Mouse (Mus musculus): ENCODE measurements at regions not wholly inside any gene's neighbourhood (a gene's known extent, or its start where the extent isn't known, plus 50 kb on each side); places are given as distances from the start of the nearest gene placed in this dataset.

DNA sequence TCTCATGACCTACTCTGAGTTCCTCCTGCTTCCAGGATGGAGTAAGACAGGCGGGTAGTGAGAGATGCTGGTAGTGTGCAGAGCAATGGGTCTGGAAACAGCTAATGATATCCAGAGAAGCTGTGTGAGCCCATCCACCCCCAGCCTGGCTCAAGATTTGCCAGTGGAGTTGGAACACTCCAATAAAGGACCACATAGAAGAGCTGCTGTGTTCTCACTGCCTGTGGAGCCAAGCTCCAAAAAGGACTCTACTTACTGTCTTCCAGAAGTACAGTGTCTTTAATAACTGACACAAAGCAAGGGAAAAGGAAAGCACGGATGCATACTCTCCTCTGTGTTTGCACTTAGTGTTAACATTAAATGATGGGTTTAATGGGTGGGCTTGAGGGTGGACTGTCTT lies 138.0 kb upstream of the Dnajc19 start:
- CTCF ChIA-PET = no interaction called here
- POLR2A ChIA-PET = interaction anchor here in 1 of 4 experiments (0.6 kb wide), 1 partner anchor 859 kb away, joined by 4 read pairs; no protein-coding TSS in a partner anchor

DNA sequence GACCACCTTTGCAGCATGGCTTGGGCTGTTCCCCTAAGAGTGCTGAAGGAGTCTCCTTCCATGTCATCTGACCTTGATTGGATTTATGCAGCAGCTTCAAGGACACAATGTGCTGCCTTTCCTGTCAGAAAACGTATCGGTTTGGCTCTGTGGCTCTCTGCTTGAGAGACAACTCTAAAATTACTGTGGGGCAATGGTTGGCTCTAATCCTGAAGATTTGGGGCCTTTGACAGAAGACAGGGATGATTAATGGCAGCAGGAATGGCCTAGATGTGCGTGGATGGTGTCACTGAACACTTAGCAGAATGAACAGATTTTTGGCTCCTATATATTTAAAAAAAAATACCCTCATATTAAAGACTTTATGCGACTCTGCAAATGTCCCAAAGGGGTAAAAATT lies 136.8 kb upstream of the Dnajc19 start:
- CTCF ChIA-PET = no interaction called here
- POLR2A ChIA-PET = interaction anchor here in 1 of 4 experiments (1.6 kb wide), 1 partner anchor 21 kb away, joined by 3 read pairs; no protein-coding TSS in a partner anchor

DNA sequence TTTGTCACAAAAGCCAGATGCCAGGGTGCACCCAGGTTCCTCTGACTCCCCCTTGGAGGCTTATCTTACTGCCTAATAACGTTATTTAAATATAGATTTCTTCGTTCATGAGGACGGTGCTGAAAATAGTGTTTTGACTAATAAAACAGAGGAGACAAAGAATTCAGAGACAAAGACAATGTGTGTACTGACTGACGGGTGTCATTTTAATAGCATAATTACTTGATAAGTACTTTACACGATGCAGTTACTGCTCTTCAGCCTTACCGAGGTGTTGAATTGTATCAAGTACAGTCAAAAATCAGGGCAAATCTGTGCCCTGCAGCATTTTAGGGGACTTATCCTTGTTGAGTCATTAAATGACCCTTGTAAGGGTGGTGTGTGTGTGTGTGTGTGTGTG lies 133.1 kb upstream of the Dnajc19 start:
- ChIA-PET CTCF (no interaction called here), POLR2A (no interaction called here)

DNA sequence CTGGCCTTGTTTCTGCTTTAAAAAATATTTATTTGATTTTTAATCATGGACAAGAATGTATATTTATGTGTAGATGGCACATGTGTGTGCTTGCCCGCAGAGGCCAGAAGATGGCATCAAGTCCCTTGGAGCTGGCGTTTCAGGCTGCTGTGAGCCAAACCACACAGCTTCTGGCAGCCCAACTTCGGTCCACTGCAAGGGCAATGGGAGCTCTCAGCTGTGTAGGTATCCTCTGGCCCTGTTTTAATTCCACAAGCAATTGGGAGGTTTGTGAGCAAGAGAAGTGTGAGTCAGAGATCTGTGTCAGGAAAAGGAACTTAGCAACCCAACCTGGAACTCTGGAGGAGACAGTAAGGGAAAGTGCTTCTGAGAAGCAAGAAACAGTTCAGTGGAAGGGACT lies 125.3 kb upstream of the Dnajc19 start:
- POLR2A ChIA-PET = no interaction called here

DNA sequence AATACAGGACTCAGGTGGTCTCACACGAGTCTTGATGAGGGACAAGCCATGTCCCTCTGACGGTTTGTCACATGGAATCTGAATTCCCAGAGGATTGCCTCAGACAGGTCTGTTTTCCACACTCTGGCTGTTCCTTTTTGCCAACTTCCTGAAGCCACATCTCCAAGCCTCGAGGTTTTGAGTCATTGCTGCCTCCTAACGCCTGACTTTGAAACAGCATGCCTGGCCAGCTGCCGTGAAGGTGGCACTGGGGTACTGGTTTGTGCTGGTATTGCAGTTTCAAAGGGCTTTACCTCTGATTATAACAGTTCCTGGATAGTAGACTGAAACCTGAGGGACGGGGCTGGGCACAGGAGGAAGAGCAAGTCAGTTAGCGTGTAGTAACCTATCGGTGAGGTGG lies 117.1 kb upstream of the Dnajc19 start:
- ChIA-PET CTCF (interaction anchor here in 1 of 4 experiments (0.8 kb wide), 1 partner anchor 1556 kb away, joined by 6 read pairs; the partner anchor contains the start of gene Atp11b), POLR2A (no interaction called here)

More for the DNA sequence above, 125.3 kb upstream of the Dnajc19 start:
- CTCF ChIA-PET = interaction anchor here in 1 of 4 experiments (0.7 to 1.0 kb wide), 2 partner anchors 249 to 433 kb away, joined by 3 read pairs; no protein-coding TSS in a partner anchor

DNA sequence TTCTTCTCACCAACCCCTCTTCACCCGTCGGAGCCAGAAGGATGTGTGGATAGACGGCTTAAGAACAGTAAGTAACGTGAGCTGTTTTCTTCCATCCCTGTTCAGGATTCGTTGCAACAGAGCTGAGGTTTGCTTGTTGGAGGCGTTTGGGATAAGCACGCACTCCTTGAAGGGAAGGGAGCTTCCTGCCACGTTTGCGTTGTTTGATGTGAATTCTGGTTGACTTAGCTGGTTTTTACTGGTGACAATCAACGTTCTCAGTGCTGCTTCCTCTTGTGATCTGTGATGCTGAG lies 116.0 kb upstream of the Dnajc19 start:
- ChIA-PET POLR2A (interaction anchor here in 1 of 4 experiments (1.1 to 1.2 kb wide), 2 partner anchors 27 to 278 kb away, joined by 3 to 4 read pairs; no protein-coding TSS in a partner anchor), CTCF (interaction anchor here in 1 of 4 experiments (0.6 kb wide), 2 partner anchors 184 to 191 kb away, joined by 4 to 9 read pairs; no protein-coding TSS in a partner anchor)

DNA sequence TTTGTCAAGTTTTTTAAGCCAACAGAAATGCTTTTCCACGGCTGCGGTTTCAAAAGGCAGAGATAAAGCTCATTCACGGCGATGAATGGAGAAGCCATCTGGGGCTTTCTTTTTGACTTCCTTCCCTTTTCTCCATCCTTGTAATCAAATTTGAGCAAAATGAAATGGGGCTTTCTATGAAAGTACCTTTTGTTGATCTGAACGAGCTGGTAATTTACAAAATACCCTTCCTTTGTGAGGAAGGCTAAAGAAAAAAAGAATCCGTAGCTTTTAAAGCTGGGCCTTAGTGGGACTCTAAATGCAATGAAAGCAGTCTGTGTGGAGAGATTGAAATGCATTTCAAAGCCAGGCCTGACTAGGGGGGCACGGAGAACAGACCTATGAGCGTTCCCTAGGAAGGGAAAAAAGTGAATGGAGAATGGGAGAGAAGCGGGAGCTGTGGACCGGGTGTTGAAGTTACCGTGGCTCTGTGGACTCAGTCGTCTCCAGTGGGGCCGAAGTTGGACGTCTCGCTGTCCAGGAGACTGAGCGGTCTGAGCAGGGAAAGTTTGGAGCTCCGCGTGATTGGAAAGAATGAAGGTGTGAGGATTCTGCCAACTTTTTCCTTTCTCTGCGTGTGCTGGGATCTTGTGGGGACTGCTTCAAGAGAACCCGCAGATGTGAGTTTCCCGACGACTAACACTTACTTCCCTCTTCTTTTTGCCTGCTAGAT lies 115.5 kb upstream of the Dnajc19 start:
- ChIA-PET POLR2A (interaction anchor here in 1 of 4 experiments (0.6 to 1.2 kb wide), 4 partner anchors 10 to 278 kb away, joined by 3 to 4 read pairs (median 3); no protein-coding TSS in a partner anchor), CTCF (interaction anchor here in 1 of 4 experiments (0.6 kb wide), 2 partner anchors 183 to 191 kb away, joined by 4 to 9 read pairs; no protein-coding TSS in a partner anchor)

DNA sequence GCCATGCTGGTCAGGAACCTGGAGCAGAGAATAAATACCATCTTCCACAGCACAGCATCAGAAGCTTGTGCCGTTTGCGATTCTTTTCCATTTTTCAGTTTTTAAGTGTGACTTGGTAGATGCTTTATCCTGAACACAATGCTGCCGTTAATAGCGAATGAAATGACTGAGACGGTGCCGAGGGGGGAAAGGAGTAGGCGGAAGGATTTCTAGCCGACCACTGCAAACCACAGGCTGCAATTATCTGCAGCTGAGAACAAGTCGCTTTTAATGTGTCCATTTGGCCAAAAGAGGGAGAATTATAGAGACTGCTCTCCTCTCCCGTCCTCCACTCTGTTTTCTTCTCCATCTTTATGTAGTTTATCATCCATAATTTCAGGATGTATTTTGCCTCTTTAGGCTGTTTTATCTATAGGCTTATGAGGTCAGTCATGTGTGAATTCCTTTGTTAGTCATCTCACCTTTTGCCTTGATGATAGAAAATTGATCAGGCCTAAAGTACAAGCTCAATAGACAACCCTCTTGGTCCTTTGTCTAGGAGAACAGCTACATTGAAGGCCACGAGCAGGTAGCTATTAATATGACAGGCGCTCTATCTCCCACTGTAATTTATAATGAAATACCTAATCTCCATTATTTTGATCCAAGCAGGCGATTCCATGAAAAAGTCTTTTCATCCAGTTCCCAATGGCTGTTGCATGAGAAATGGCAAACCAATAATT lies 114.8 kb upstream of the Dnajc19 start:
- ChIA-PET CTCF (interaction anchor here in 1 of 4 experiments (0.6 kb wide), 1 partner anchor 379 kb away, joined by 6 read pairs; no protein-coding TSS in a partner anchor), POLR2A (interaction anchor here in 1 of 4 experiments (0.6 to 0.9 kb wide), 2 partner anchors 11 to 21 kb away, joined by 3 read pairs; no protein-coding TSS in a partner anchor)

DNA sequence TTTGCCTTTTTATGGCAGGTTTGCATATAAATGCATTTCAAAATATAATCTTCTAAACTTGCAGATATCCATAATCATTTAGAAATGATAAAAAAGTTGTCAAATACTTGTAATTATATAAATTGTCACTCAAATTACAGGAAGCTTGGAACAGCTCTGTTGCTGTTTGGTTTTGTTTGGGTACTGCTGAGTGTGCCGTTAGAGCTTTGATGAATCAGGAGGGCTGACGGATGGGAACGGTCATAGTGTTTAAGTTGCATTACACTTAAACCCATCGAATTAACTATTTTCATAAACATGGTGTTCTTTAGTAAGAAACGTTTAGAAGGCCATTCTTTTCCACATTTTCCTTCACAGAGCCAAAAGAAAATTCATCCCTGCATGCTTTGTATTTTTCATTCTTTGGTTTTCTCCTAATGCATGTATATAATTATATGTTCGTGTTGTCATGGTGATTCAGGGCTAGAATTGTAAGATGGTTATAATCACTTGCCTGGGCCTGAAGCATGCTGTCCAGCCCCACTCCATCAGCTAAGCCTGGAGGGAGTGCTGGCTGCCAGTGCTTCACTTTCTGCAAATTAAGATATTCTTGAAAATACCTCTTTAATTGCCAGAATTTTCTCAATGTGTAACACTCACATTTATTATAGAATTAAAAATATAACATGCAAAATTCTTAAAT lies 92.4 kb upstream of the Dnajc19 start:
- CTCF ChIA-PET = no interaction called here

DNA sequence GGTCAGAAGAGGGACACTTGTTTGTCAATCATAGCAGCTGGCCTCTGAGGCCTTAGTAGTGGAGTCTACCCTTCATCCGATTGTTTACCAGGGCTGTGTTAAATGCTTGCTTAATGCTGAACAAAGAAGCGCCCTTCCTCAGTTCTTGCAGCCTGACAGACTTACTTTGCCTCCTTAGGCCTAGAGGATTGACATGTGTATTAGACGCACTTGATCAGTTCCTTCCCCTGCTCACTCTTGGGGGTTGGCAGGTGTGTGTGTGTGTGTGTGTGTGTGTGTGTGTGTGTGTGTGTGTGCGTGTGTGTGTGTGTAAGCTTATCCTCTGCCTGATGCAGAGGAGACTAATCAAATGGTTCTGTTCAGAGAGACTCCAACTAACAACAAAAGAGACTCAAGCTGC lies 91.8 kb upstream of the Dnajc19 start:
- ChIA-PET CTCF (no interaction called here), POLR2A (interaction anchor here in 1 of 4 experiments (0.7 kb wide), 1 partner anchor 142 kb away, joined by 3 read pairs; no protein-coding TSS in a partner anchor)

More for the DNA sequence above, 92.4 kb upstream of the Dnajc19 start:
- POLR2A ChIA-PET = interaction anchor here in 1 of 4 experiments (0.7 kb wide), 1 partner anchor 143 kb away, joined by 3 read pairs; no protein-coding TSS in a partner anchor

DNA sequence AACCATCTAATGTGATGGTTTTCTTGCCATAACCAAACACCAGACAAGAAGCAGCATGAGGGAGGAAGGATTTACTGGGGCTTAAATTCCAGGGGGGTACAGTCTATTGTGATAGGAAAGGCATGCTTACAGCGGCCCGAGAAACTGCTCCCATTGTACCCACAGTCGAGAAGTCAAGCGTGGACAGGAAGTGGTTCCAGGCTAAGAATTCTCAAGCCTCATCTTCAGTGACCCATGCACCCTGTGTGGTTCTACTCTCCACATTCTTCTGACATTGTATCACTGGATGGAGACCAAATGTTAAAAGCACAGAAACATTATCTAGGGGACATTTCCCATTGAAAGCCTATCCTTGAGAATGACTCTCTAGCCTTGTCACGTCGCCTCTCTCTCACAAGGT lies 90.8 kb upstream of the Dnajc19 start:
- POLR2A ChIA-PET = no interaction called here
- CTCF ChIA-PET = no interaction called here

DNA sequence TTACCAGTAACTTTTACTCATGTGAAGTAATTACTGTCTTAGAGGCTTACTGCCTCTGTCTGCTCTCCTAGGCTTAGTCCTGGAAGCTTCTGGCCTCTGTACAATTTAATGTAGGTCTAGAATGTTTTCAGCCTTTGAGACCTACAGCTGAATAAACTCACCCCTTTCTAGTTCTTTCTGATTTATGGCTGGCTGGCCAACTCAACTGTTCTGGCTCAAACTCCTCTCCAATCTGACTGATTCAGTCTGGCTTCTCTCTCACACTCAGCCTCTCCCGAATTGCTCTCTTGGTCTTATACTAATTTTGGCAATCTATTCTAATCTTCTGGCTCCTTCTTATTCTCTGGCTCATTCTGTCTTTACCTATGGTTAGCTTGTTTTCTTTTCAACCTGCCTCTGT lies 87.0 kb upstream of the Dnajc19 start:
- ChIA-PET POLR2A (no interaction called here), CTCF (no interaction called here)

DNA sequence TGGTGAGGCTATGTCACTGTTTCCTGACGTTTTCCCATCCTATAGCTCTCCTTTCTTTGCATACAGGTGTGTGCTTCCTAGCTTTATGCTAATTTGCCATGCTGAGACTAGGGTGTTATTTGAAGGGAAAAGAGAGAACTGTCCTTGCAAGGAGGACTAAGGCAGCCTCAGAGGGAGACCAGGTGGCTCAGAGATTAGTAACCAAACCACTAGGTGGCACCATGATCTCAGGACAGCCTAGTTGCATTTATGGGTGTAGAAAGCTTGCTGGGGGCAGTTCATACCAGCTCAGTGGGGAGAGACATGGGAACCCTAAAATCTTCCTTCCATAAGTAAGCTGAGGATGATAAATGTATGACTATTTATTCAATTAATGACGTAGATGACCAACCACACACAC lies 68.9 kb upstream of the Dnajc19 start:
- POLR2A ChIA-PET = interaction anchor here in 1 of 4 experiments (0.8 kb wide), 2 partner anchors 161 to 351 kb away, joined by 3 read pairs; partner anchors contain the start of gene Ttc14
- CTCF ChIA-PET = interaction anchor here (0.5 to 1.5 kb wide), 16 partner anchors 15 to 1875 kb away, joined by 3 to 8 read pairs (median 3); no protein-coding TSS in a partner anchor

DNA sequence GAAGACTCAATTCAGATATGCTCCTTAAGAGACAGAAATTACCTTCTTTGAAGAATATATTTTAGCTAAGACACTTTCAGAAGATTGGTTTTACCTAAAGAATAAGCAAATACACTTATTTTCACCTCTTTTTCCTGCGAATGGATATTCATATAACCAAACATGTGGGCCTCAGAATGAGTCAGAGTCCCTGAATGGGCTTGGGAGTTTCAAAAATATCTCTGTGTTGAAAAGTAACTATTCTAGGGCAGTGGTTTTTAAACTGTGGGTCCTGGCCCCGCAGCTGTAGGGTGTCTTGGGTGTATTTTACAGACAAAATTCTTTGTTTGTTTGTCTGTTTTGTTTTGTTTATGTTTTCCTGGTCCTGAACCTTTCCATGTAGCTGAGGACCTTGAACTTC lies 62.5 kb upstream of the Dnajc19 start:
- ChIA-PET CTCF (interaction anchor here in 1 of 4 experiments (0.6 kb wide), 1 partner anchor 1069 kb away, joined by 6 read pairs; no protein-coding TSS in a partner anchor), POLR2A (no interaction called here)

DNA sequence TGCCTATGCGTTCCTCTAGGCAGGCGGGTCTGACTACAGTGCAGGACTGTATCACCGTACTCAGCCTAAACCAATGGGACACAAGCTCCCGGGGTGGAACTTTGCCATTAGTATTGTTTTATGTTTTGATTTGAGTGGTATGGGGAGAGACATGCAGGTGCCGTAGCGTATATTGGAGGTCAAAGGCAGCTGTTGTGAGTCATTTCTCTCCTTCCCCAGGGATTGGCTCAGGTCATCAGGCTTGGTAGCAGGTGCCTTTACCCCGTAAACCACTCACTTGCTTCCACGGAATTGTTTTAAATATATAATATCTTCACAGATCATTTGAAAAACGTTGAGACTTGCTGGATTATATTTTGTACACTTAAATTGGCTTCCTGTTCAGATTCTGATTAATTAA lies 58.1 kb upstream of the Dnajc19 start:
- POLR2A ChIA-PET = no interaction called here

DNA sequence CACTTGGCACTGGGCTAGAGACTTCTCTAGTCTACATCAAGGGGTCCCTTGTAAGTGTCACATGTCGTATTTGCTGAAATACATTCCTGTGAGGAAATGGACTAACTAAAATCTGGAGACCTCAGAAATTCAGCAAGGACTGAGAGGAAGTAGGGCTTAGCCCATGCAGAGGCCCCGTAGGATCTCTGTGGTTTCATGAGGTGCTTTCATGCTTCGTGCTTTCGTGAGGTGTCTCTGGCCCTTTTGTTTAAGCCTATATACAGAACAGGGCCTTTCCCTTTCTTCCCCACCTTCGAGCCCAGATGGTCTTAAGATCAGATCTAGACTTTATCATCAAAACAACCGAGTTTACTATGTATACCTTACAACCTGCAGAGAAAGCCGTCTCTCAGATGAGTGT lies 56.9 kb upstream of the Dnajc19 start:
- POLR2A ChIA-PET = interaction anchor here in 1 of 4 experiments (0.6 kb wide), 1 partner anchor 12 kb away, joined by 3 read pairs; no protein-coding TSS in a partner anchor
- CTCF ChIA-PET = no interaction called here

More for the DNA sequence above, 58.1 kb upstream of the Dnajc19 start:
- CTCF ChIA-PET = interaction anchor here in 1 of 4 experiments (0.5 kb wide), 1 partner anchor 160 kb away, joined by 6 read pairs; no protein-coding TSS in a partner anchor

DNA sequence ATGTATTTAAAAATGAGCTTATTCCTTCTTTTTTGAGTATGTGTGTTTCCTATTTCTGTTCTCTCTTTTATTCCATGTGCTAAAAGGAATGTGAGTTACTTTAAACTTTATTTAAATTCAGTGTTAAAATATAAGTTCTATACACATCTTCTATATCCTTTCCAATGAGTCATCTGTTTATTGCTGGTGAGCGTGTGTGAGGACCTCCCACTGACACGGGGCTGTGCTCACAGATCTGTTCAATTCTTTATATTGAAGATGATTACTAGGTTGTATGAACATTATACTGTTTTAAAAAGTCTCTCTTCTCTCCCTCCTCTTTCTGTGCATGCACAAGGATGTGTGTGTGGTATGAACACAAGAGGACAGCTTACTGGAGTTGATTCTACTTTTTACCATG lies 55.3 kb upstream of the Dnajc19 start:
- POLR2A ChIA-PET = interaction anchor here in 1 of 4 experiments (0.6 kb wide), 1 partner anchor 1513 kb away, joined by 4 read pairs; no protein-coding TSS in a partner anchor
- CTCF ChIA-PET = no interaction called here

Measured in embryonic stem cell, embryonic (primary cell).